Mouse (Mus musculus) heart, postnatal 36 days (tissue): ENCODE data around the gene Zfp992. TPM values are rescaled to one million over a fixed set of nuclear protein-coding genes. Genes with fewer than 3 reads are reported as not detected.
"Not testable (repeated sequence)": the region's sequence is repeated elsewhere in the genome, so short reads cannot be mapped to it uniquely, and the experiment has no call there.

Source experiments
- DNase-seq, 2 experiments: peaks; one replicate each; pipeline ENCODE4 v3.0.0; 2021 to 2022
- intact Hi-C: fragments of 180-260 bp; cut with DNase I; formaldehyde crosslinking; loops from one replicate; pipeline ENCODE4 v1.15.1; 2025
- total RNA-seq, 2 experiments: library from RNA; stranded (reverse); gene quantifications; 2 replicates each; pipeline ENCODE4 v1.2.3; 2021

Zfp992 gene
- total RNA-seq, 2 experiments from 2014 or later: 2.6 to 3.0 TPM

GRCm38 (mm10) chr4:146511871-146512270, 63.0 kb downstream of the Zfp992 start:
- DNase-seq, intact Hi-C loops: not testable (repeated sequence)

- DNase-seq: no peak
Observed at GRCm38 (mm10) chr4:146516474-146516873, 67.7 kb downstream of the Zfp992 start.

GRCm38 (mm10) chr4:146517150-146517549, 68.3 kb downstream of the Zfp992 start:
- DNase-seq, intact Hi-C loops: not testable (repeated sequence)

More at GRCm38 (mm10) chr4:146516474-146516873, 67.7 kb downstream of the Zfp992 start:
- intact Hi-C loops: no loop called here

Other genes with a start within 250 kb of the Zfp992 start
- under 1 TPM; 0.47 to 0.73 TPM for gene Zfp981, start 53.0 kb downstream of the Zfp992 start, total RNA-seq
- 10 to 100 TPM in 1 of 2 experiments, 1 to 10 TPM in 1; 7.5 to 12.7 TPM for gene Zfp993, start 161.9 kb downstream of the Zfp992 start, total RNA-seq